Mouse (Mus musculus): ENCODE data around the gene Gyg. TPM values are rescaled to one million over a fixed set of nuclear protein-coding genes. Genes with fewer than 3 reads are reported as not detected.
"Not testable (repeated sequence)": the region's sequence is repeated elsewhere in the genome, so short reads cannot be mapped to it uniquely, and the experiment has no call there.

Gyg gene
- total RNA-seq, 2 experiments from 2014 or later: 201 to 205 TPM

- no peak for DNase-seq
- intact Hi-C loops (cut with DNase I; ENCODE audit: low total_unique reads): no loop called here
Measured at GRCm38 (mm10) chr3:20133745-20134144, 21.4 kb downstream of the Gyg start.

- intact Hi-C loops (cut with DNase I; ENCODE audit: low total_unique reads): no loop called here
- DNase-seq: no peak
Measured at GRCm38 (mm10) chr3:20132731-20133130, 22.4 kb downstream of the Gyg start.

- DNase-seq: no peak
- intact Hi-C loops (cut with DNase I; ENCODE audit: low total_unique reads): no loop called here
Measured at GRCm38 (mm10) chr3:20131350-20131720, 23.8 kb downstream of the Gyg start.

GRCm38 (mm10) chr3:20130456-20131349 is 24.4 kb downstream of the Gyg start:
- intact Hi-C loops (cut with DNase I; ENCODE audit: low total_unique reads): no loop called here
- peak; percentile 29 for DNase-seq

- no peak for DNase-seq
- intact Hi-C loops (cut with DNase I; ENCODE audit: low total_unique reads): no loop called here
Measured at GRCm38 (mm10) chr3:20129491-20129890, 25.6 kb downstream of the Gyg start.

GRCm38 (mm10) chr3:20127047-20127595 is 28.0 kb downstream of the Gyg start:
- intact Hi-C loops (cut with DNase I; ENCODE audit: low total_unique reads): no loop called here
- no peak for DNase-seq

- no peak for DNase-seq
- intact Hi-C loops (cut with DNase I; ENCODE audit: low total_unique reads): no loop called here
Measured at GRCm38 (mm10) chr3:20125604-20126003, 29.5 kb downstream of the Gyg start.

GRCm38 (mm10) chr3:20121582-20121981 is 33.5 kb downstream of the Gyg start:
- intact Hi-C loops (cut with DNase I; ENCODE audit: low total_unique reads); DNase-seq: not testable (repeated sequence)

- intact Hi-C loops (cut with DNase I; ENCODE audit: low total_unique reads): no loop called here
- no peak for DNase-seq
Measured at GRCm38 (mm10) chr3:20119686-20120244, 35.4 kb downstream of the Gyg start.

GRCm38 (mm10) chr3:20119044-20119591 is 36.0 kb downstream of the Gyg start:
- intact Hi-C loops (cut with DNase I; ENCODE audit: low total_unique reads): no loop called here
- DNase-seq: no peak

- intact Hi-C loops (cut with DNase I; ENCODE audit: low total_unique reads): no loop called here
- DNase-seq: no peak
Measured at GRCm38 (mm10) chr3:20111913-20112312, 43.2 kb downstream of the Gyg start.

GRCm38 (mm10) chr3:20108881-20109280 is 46.2 kb downstream of the Gyg start:
- no peak for DNase-seq
- intact Hi-C loops (cut with DNase I; ENCODE audit: low total_unique reads): no loop called here

- intact Hi-C loops (cut with DNase I; ENCODE audit: low total_unique reads): no loop called here
- DNase-seq: no peak
Measured at GRCm38 (mm10) chr3:20104776-20105175, 50.3 kb downstream of the Gyg start.

GRCm38 (mm10) chr3:20104318-20104717 is 50.8 kb downstream of the Gyg start:
- DNase-seq: no peak
- intact Hi-C loops (cut with DNase I; ENCODE audit: low total_unique reads): no loop called here

- intact Hi-C loops (cut with DNase I; ENCODE audit: low total_unique reads): no loop called here
- DNase-seq: no peak
Measured at GRCm38 (mm10) chr3:20103830-20104229, 51.3 kb downstream of the Gyg start.

GRCm38 (mm10) chr3:20082161-20082560 is 73.0 kb downstream of the Gyg start:
- intact Hi-C loops (cut with DNase I; ENCODE audit: low total_unique reads): no loop called here

GRCm38 (mm10) chr3:20076145-20077053 is 78.7 kb downstream of the Gyg start:
- intact Hi-C loops (cut with DNase I; ENCODE audit: low total_unique reads): no loop called here
- no peak for DNase-seq

More at GRCm38 (mm10) chr3:20082161-20082560, 73.0 kb downstream of the Gyg start:
- no peak for DNase-seq
